Mouse (Mus musculus) fibroblast of lung, adult 2 months (primary cell): ENCODE results near the gene Cnpy1.

Experiments
- DNase-seq: peaks from one replicate; pipeline ENCODE4 v3.0.0-alpha.2; 2011; ENCODE audit warnings: low read depth

Gene Cnpy1

GRCm38 (mm10) chr5:28191201-28192098 lies 54.2 kb downstream of the Cnpy1 start:
- DNase-seq: no peak

- DNase-seq: no peak
Observed at GRCm38 (mm10) chr5:28179237-28179790, 66.3 kb downstream of the Cnpy1 start.

GRCm38 (mm10) chr5:28178322-28178721 lies 67.3 kb downstream of the Cnpy1 start:
- no peak for DNase-seq

GRCm38 (mm10) chr5:28176585-28176984 lies 69.0 kb downstream of the Cnpy1 start:
- DNase-seq: no peak

- DNase-seq: no peak
Observed at GRCm38 (mm10) chr5:28176023-28176422, 69.6 kb downstream of the Cnpy1 start.

- no peak for DNase-seq
Observed at GRCm38 (mm10) chr5:28175570-28175919, 70.1 kb downstream of the Cnpy1 start.

GRCm38 (mm10) chr5:28174876-28175569 lies 70.6 kb downstream of the Cnpy1 start:
- no peak for DNase-seq

- no peak for DNase-seq
Observed at GRCm38 (mm10) chr5:28174086-28174485, 71.5 kb downstream of the Cnpy1 start.

GRCm38 (mm10) chr5:28173674-28174073 lies 71.9 kb downstream of the Cnpy1 start:
- no peak for DNase-seq

- no peak for DNase-seq
Observed at GRCm38 (mm10) chr5:28172921-28173670, 72.5 kb downstream of the Cnpy1 start.

- DNase-seq: no peak
Observed at GRCm38 (mm10) chr5:28172261-28172920, 73.2 kb downstream of the Cnpy1 start.

- DNase-seq: no peak
Observed at GRCm38 (mm10) chr5:28171667-28172066, 73.9 kb downstream of the Cnpy1 start.

GRCm38 (mm10) chr5:28170892-28171291 lies 74.7 kb downstream of the Cnpy1 start:
- no peak for DNase-seq

- DNase-seq: no peak
Observed at GRCm38 (mm10) chr5:28170081-28170480, 75.5 kb downstream of the Cnpy1 start.

- DNase-seq: no peak
Observed at GRCm38 (mm10) chr5:28169166-28169801, 76.3 kb downstream of the Cnpy1 start.

GRCm38 (mm10) chr5:28168253-28169165 lies 77.1 kb downstream of the Cnpy1 start:
- DNase-seq: no peak

GRCm38 (mm10) chr5:28167611-28168252 lies 77.9 kb downstream of the Cnpy1 start:
- DNase-seq: no peak

GRCm38 (mm10) chr5:28166256-28167231 lies 79.1 kb downstream of the Cnpy1 start:
- DNase-seq: no peak
